Mouse (Mus musculus) monocyte, adult 2 months (primary cell): ENCODE data around the gene Cacna1h.
A peak's percentile ranks its signal among the peaks of the same experiment; 100 is the strongest.

ENCODE experiments used
- DNase-seq, 2 experiments: peaks; one replicate each; pipeline ENCODE4 v3.0.0; 2022; ENCODE audit warnings: low spot score in 2 of 2, low read depth in 1 of 2

The Cacna1h gene

DNA sequence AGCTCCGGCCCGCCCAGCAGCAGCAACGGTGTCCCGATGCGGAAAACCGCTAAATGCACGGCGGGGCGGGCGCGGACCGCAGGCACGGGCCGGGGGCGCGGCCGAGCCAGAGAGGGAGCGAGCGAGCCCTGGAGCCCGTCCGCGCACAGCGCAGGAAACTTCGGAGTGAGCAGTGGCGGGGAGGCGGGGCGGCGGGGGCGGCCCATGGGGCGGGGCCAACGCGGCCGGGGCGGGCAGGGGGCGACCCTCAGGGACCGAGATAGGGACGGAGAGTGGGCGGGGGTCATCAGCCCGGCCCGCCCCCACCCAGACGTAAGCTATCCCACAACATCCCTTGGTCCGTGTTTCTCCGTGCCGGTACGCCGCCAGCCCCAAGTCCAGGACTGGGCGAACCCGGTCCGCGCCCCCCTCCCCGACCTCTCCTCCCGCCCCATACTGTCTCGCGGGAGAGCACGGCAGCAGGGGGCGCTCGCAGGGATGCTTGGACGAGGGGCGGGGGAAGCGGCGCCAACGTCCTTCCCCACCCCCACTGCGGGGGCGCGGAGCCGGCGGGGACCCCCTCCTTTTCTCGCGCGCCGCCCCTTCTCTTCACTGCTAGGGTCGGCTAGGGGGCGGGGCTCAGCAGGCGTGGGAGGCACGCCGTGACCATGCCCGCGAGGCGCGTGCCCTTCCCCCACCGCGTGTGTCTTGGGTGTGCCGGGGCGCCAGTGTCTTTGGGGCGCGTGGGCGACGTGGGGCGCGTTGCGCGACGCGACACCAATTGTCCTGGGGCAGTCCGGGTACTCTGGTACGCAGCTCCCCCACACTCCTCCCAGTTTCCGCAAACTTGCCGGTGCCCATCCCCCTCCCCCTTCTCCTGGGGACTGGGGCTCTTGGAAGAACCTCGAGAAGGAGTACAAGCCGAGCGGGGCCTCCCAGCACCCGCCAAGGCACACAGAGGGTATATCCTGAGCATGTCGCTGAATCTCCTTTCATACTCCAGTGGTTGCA, at the start of gene Cacna1h:
Gene Cacna1h, minus strand, starts transcription at position 167 of the 990 bp plus-strand sequence.
- DNase-seq: no peak

DNA sequence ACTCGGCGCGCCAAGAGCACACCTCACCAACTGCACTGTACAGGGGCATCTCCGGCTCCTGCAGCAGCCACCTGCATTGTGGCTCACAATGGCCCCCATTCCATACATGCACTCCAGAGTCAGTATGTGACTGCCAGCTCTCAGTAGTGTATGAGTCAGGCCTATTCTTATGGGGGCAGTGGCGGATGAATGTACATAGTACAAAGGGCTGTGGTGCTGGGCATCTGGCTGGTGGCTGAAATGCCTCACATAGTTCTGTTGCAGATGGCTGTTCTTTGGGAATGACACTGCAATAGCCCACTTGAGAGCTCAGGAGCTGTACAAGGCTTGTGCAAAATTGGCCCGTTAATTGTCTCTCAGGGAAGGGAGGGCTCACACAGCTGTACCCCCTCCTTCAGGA, 48.5 kb upstream of the Cacna1h start:
- DNase-seq: no peak

- no peak for DNase-seq
Measured at GRCm38 (mm10) chr17:25480820-25481219, 47.2 kb upstream of the Cacna1h start.

DNA sequence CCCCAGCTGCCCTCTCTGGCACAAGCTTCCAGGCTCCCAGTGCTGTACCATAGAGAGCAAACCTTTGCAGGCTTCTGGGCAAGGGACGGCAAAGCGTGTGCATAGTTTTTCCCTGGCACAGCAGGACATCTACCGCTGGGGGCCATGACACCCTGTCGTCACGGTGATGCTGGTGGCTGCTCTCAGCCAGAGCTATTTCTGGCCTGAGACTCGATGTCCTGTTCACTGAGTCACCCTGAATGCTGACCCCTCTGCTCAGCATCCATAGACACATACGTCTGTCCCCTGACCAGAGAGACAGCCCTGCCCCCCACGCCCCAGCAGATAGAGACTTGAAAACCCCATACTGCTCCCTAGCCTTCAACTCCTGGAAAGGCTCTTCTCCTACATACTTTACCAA, 46.6 kb upstream of the Cacna1h start:
- no peak for DNase-seq

- peak in 1 of 2 experiments; percentile 22 for DNase-seq
Measured at GRCm38 (mm10) chr17:25475946-25476744, 42.6 kb upstream of the Cacna1h start.

DNA sequence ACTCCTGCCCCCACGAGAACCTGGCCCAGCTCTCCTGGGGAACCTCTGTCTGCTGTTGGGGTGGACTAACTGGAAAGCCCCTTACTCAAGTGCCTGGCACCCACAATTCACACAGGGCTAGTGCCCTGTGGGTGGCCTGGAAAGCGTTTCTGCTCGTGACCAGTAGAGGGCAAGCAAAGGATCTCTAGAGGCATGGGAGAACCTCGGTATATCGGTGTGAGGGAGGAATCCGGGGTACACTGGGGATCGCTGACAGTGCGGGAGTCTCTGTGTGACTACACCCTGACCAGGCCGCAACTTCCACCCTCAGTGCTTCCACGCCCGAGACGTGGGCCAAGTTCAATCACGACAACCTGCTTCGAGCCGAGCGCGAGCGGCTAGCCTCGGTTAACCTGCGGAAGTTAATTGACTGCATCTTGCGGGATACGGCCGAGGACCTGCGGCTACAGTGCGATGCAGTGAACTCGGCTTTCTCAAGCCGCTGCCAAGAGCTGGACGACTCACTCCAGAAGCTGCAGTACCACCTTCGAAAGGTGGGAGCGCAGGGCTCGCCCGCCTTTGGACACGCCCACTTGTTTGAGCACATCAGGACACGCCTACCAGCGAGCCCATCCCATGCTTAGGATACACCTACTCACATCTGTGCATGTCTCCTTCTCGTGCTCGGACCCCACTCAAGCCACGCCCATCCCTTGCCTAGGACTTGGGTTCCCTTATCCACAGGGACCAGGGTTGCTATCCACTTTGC, 40.9 kb upstream of the Cacna1h start:
- DNase-seq: peak; percentile 9 to 46

- DNase-seq: no peak
Measured at GRCm38 (mm10) chr17:25472044-25472443, 38.5 kb upstream of the Cacna1h start.

GRCm38 (mm10) chr17:25471418-25471817, 37.8 kb upstream of the Cacna1h start:
- DNase-seq: no peak

- no peak for DNase-seq
Measured at GRCm38 (mm10) chr17:25469798-25470197, 36.2 kb upstream of the Cacna1h start.

GRCm38 (mm10) chr17:25468301-25468700, 34.7 kb upstream of the Cacna1h start:
- DNase-seq: no peak

- DNase-seq: no peak
Measured at GRCm38 (mm10) chr17:25467781-25468180, 34.2 kb upstream of the Cacna1h start.

DNA sequence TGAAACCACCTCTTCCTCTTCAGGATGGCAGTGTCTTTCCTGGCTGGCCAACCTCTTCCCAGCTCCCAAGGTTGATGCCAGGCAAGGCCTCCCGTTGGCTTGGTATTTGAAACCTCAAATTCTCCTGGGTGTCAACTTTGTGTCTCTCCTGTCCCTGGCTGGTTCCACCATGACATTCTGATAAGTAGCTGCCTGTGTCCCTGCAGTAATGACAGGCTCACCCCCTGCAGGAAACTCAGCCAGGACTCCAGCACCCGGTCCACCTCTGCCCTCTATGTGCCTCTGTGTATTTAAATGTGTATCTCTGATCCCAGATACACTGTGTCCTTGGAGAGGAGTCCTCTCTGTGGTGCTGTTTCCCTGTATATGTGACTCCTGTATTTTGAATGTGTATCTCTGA, 32.7 kb upstream of the Cacna1h start:
- no peak for DNase-seq

GRCm38 (mm10) chr17:25464091-25464490, 30.5 kb upstream of the Cacna1h start:
- no peak for DNase-seq

DNA sequence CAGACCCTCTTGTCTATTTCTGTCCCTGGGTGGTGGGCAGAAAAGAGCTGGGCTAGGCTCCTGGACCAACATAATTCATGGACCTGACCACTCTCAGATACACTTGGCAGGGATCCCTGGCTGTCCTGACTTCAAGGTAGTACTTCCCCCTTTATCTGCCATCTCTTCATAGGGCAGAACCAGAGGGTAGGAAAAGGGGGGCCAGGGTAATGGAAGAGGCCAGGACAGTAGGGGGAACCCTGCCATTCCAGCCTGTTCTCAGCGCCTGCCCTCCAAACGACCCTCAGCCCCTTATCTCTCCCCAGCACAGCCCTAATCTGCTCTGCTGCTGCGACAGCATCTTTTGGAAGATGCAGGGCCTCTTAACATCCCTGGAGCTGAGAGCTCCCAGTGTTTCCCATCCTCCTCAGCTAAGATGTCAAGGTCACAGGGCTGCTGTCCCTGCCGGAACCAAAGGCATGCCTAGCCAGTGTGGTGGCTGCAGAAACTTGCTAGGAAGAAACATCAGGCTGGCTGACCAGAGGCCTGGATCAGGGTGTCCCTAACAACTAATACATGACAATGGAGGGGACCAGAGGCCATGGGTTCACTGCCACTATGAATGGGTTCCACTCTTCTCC, 29.9 kb upstream of the Cacna1h start:
- no peak for DNase-seq

DNA sequence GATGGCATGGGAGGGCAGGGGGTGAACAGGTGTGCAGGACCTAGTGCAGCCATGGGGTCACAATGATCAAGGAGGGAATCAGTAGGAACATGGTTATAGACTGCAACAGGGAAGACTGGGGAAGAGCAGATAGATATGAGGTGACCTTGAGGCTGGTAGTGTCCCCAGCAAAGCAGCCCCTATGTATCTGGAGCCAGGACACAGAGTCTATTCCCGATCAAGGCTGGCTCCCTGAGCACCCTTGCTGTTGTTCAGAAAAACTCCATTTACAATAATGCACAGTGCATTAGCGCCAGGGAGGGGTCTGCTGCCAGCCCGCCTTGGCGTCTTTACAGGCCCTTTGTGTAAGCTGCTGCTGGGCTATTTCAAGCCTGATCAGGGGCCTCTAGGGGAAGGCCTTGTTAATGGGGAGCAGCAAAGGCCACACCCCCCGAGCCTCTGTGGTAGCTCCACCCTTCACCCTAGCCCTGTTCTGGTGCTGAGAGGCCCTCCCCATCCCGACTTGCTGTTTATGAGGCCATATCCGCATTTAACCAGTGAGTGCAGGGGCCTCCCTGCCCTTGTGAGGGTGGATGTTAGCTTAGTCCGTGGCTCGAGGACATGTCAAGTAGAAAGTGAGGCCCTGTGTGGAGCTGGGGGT, 28.8 kb upstream of the Cacna1h start:
- DNase-seq: no peak

GRCm38 (mm10) chr17:25456540-25456939, 23.0 kb upstream of the Cacna1h start:
- no peak for DNase-seq

DNA sequence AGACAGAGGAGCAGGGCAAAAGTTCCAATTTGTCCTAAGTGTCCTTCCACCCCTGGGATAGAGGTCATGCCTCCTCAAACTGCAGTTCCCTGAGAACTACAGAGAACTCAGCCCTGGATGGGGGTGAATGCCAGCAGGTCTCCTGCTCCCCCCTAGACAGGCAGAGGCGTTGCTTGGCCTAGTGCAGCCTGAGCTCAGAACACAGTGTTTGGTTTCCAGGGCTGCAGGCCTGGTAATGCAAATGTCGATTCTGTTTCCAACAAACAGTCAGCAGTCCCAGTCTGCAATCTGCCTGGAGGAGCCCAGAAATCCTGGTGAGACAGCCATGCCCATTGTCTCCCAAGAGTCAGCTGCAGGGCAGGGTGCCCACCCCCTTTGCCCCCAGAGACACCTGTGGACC, 20.7 kb upstream of the Cacna1h start, which contains the start of gene Tekt4:
Gene Tekt4, plus strand, starts transcription at position 344 of the 400 bp plus-strand sequence.
- DNase-seq: no peak

DNA sequence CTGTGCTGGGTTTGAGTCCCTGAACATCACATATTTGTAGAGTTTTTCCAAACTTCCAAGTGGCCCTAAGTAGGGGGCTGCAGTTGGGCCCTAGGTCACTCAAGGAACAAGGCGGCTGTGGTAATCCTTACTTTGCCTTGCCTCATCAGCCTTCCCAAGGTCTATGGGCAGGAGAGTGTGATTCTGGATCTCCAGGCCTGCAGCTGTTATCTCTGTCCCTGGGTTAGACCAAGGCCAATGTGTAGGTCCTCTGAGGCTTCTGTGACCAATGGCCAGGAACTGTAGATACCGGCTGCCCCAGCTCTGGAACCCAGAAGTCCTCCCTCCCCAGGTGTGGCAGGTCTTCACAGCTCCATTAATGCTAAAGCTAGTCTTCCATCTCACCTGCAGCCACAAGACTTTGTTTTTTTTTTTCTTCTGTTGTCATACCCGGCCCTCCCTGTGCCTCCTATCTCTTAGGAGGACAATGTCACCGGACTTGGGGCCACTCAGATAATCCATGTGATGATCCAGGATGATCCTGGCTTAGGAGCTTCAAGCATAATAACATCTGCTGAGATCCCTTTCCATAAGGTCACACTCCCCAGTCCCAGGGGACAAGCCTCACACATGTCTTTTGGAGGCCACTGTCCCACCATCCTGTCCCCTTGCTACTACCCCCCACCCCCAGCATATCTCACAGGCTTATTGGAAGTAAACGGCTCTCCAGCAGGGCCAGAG, 18.8 kb upstream of the Cacna1h start:
- no peak for DNase-seq

DNA sequence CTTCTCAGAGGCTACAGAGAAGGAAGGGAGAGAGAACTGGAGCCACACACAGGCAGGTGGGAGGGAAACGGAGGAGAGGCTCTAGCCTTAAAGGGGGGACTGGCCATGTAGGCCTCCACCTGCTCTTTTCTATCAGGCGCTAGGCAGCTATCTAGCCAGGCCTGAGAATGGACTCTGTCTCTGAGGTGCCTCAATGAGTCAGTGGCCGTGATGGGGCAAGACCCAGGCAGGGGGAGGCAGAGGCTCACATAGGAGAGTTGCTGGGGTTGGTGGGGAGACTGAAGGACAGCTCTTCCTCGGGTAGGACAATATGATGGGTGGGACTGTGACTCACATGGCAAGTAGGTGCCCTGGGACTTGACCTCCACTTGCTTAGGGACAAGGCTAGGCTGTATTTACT, 16.7 kb upstream of the Cacna1h start:
- no peak for DNase-seq

DNA sequence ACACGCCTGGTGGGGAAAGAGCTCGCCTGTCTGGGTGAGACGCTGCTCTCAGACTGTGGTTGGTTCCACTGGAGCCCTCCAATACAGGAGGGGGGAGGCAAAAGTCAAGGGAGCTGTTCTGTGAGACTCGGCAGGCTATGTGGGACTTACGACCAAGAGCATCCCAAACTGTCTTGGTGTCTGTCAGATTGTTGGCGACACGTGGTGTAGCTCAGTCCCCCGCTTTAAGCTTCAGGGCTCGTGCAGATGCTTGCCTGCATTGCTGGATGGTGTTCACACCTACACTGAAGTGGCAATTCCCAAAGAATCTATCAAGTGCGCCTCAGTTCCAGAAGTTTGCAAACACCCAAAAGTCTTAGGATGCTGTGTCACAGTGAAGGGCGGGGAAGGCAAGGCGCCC, 14.3 kb upstream of the Cacna1h start:
- no peak for DNase-seq
